In genomic region chr1:68054715-68055114, GRCm38 (mm10) we compare ENCODE assay signal across 25 mouse cellular contexts.
"Had no signal": no experiment of that assay in that cellular context is flagged by ENCODE, and none has a peak within 500 bp of the region (broad histone marks: within the 10 kb centered on the region; RNA-seq: fewer than 3 reads in every experiment).

No protein-coding gene starts in this region.

- H3K9me3 ChIP-seq: heart, embryonic 15.5 days; hindbrain, embryonic 13.5 days; hindbrain, embryonic 15.5 days; limb, embryonic 13.5 days; limb, embryonic 15.5 days; liver, embryonic 12.5 days had no signal

- H3K27ac ChIP-seq: heart, adult 2 months; heart, embryonic 13.5 days; heart, embryonic 15.5 days; hindbrain, embryonic 13.5 days; hindbrain, embryonic 15.5 days; hindbrain, postnatal 0 days; layer of hippocampus, adult 2 months; limb, embryonic 13.5 days; limb, embryonic 15.5 days; liver, embryonic 12.5 days; liver, embryonic 14.5 days had no signal

- H3K4me2 ChIP-seq: heart, embryonic 11.5 days; heart, embryonic 13.5 days; heart, embryonic 15.5 days; hindbrain, embryonic 13.5 days; hindbrain, embryonic 15.5 days; limb, embryonic 13.5 days; limb, embryonic 15.5 days; liver, embryonic 12.5 days had no signal

- H3K4me3 ChIP-seq: heart, adult 2 months; heart, embryonic 13.5 days; heart, embryonic 15.5 days; hindbrain, embryonic 13.5 days; hindbrain, embryonic 15.5 days; layer of hippocampus, adult 2 months; limb, embryonic 13.5 days; limb, embryonic 15.5 days; liver, embryonic 12.5 days had no signal

- H3K9ac ChIP-seq: heart, embryonic 13.5 days; heart, embryonic 15.5 days; hindbrain, embryonic 13.5 days; hindbrain, embryonic 15.5 days; limb, embryonic 13.5 days; limb, embryonic 15.5 days; liver, embryonic 12.5 days; liver, embryonic 14.5 days had no signal

- H3K4me1 ChIP-seq: heart, embryonic 13.5 days; heart, embryonic 15.5 days; hindbrain, embryonic 13.5 days; limb, embryonic 15.5 days; liver, embryonic 12.5 days had no signal

- H3K36me3 ChIP-seq: heart, embryonic 13.5 days; heart, embryonic 15.5 days; hindbrain, embryonic 13.5 days; hindbrain, embryonic 15.5 days; limb, embryonic 13.5 days; limb, embryonic 15.5 days; liver, embryonic 12.5 days had no signal

- H3K27me3 ChIP-seq: heart, embryonic 13.5 days; heart, embryonic 15.5 days; hindbrain, embryonic 13.5 days; hindbrain, embryonic 15.5 days; limb, embryonic 13.5 days; limb, embryonic 15.5 days; liver, embryonic 12.5 days had no signal

- DNase-seq: gastrocnemius, postnatal 14 days; gastrocnemius, postnatal 36 days; heart, adult 11 months; heart, adult 2 months; heart, postnatal 14 days; heart, postnatal 36 days; kidney, adult 11 months; kidney, adult 8-10 months; kidney, postnatal 10 days; kidney, postnatal 25 days; kidney, postnatal 4 days; left cerebral cortex, postnatal 4 days; lung, adult 18-20 months had no signal

- ATAC-seq: hindbrain, postnatal 0 days; intestine, embryonic 16.5 days; liver, embryonic 12.5 days had no signal
